Mouse (Mus musculus) cortical plate, adult 2 months (tissue): ENCODE results near the gene Atxn7.

Experiments used
- CTCF ChIP-seq: fragments of 200-500 bp; IDR thresholded peaks from 2 replicates; pipeline ENCODE4 v1.5.1; 2011; ENCODE audit warnings: mild to moderate bottlenecking, control low read depth, low read length; ENCODE audit not compliant: insufficient read depth; ENCODE audit errors: extremely low read depth
- POLR2A ChIP-seq: fragments of 200-500 bp; IDR thresholded peaks from 2 replicates; pipeline ENCODE4 v1.6.1; 2011; ENCODE audit warnings: mild to moderate bottlenecking, low read length, control low read depth; ENCODE audit not compliant: insufficient read depth; ENCODE audit errors: extremely low read depth

DNA sequence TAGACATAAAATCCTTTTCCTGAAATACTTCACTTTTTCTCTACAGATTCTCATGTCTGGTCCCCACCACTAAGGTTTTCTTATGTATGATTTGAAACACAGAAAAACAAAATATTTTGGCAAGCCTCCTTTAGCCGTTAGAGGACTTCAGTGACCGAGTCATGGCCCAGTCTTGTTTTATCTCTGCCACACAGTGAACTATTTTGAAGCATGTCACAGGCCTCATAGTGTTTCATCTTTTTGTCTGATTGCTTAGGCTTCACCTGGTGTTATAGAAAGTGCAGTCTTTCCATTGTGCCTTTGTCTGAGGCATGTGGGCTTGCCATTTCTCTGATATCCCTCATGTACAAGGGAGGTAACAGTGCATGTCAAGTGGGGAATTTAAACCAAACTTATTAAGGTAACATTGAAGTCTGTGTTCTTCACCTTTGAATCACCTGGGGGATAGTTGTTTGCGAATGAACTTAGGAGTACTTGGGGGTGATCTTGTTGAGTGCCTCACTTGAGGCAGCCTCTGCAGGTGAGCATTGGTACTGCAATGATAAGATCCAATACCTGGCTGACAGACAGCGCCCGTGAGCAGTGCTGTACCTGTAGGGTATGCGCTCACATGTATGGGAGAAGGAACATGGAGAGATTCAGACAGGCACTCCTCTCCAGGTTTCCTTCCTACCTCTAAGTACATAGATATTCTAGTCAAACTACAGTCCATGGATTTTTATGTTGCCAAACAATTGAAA is 58.1 kb downstream of the Atxn7 start:
- TF ChIP-seq CTCF (peak; percentile 46), POLR2A (no peak)
